Mouse (Mus musculus) kidney, embryonic 15.5 days (tissue): Measurements from ENCODE around the gene Gpc5. TPM values are rescaled to one million over a fixed set of nuclear protein-coding genes. Genes with fewer than 3 reads are reported as not detected.

Experiments used
- ATAC-seq: fragments of 200-750 bp; cut with Nextera tagmentation; replicated peaks from 2 replicates; pipeline ENCODE4 v1.8.0; 2017; ENCODE audit warnings: moderate TSS enrichment; ENCODE audit not compliant: low FRiP score
- H3K27ac ChIP-seq: fragments of 300-500 bp; sonication (generic); 2 replicates; pipeline ENCODE4 v1.5.1; 2015; ENCODE audit warnings: mild to moderate bottlenecking, inconsistent platforms
- H3K27me3 ChIP-seq: fragments of 300-500 bp; sonication (generic); 2 replicates; pipeline ENCODE4 v1.6.1; 2015; ENCODE audit warnings: inconsistent platforms
- H3K36me3 ChIP-seq: fragments of 300-500 bp; sonication (generic); 2 replicates; pipeline ENCODE4 v1.6.1; 2015; ENCODE audit warnings: inconsistent platforms
- H3K4me1 ChIP-seq: fragments of 300-500 bp; sonication (generic); 2 replicates; pipeline ENCODE4 v1.6.1; 2015; ENCODE audit warnings: inconsistent platforms
- H3K4me2 ChIP-seq: fragments of 300-500 bp; sonication (generic); 2 replicates; pipeline ENCODE4 v1.6.1; 2015; ENCODE audit warnings: moderate library complexity, mild to moderate bottlenecking, inconsistent platforms
- H3K4me3 ChIP-seq: fragments of 300-500 bp; sonication (generic); replicated peaks from 2 replicates; pipeline ENCODE4 v1.5.1; 2015; ENCODE audit warnings: mild to moderate bottlenecking, inconsistent platforms
- H3K9ac ChIP-seq: fragments of 300-500 bp; sonication (generic); 2 replicates; pipeline ENCODE4 v1.6.1; 2015; ENCODE audit warnings: mild to moderate bottlenecking, inconsistent platforms
- H3K9me3 ChIP-seq: fragments of 300-500 bp; sonication (generic); replicated peaks from 2 replicates; pipeline ENCODE4 v1.6.1; 2016; ENCODE audit warnings: inconsistent platforms
- WGBS: fragments of 180-500 bp; shearing (Covaris S2); methylation state at CpG from one replicate; pipeline ENCODE4 v1.1.7; 2015; ENCODE audit warnings: mixed read lengths; 5-methylcytosine and 5-hydroxymethylcytosine counted together
- polyA plus RNA-seq: library from polyadenylated mRNA; unstranded; fragments of >200 nt; fragmentation: Nextera tagmentation; extraction: Ambion mirVana; gene quantifications from 2 replicates; pipeline ENCODE4 v1.2.1, GENCODE M21; 2015

The Gpc5 gene
- polyA plus RNA-seq, result 10.2 and 11.1 TPM in 2 replicates

- no peaks in the 10 kb centered on the region for H3K36me3 ChIP-seq
- no peaks in the 10 kb centered on the region for H3K9me3 ChIP-seq
- peak within 1 kb of the TSS; percentile 88 for H3K4me2 ChIP-seq
- 0 out of 2 replicates have a peak within 1 kb of the TSS, but pooled peaks have one; percentile 18 for H3K27ac ChIP-seq
- peak within 1 kb of the TSS; percentile 39 for H3K9ac ChIP-seq
- WGBS, result 0% methylated on average over 31 of the region's 31 CpGs
- peak within 1 kb of the TSS; percentile 73 for H3K4me3 ChIP-seq
- H3K27me3 ChIP-seq, result peaks cover 45% of the 10 kb centered on the region
- peak; percentile 99 for ATAC-seq
- H3K4me1 ChIP-seq, result peaks cover 10% of the 10 kb centered on the region; the same call in 1 of the 2 replicates
Observed at GRCm38 (mm10) chr14:115092081-115092480, at the start of gene Gpc5. TSS of gene Gpc5 (plus strand) at chr14:115092215.

- peak overlapping the region; percentile 97; the same call in 1 of the 2 replicates for H3K9ac ChIP-seq
- H3K4me3 ChIP-seq, result peak overlapping the region; percentile 94
- 0% methylated on average over 4 of the region's 4 CpGs for WGBS
- peaks cover 28% of the 10 kb centered on the region for H3K4me1 ChIP-seq
- peaks cover 10% of the 10 kb centered on the region for H3K27me3 ChIP-seq
- no peak for ATAC-seq
- H3K36me3 ChIP-seq, result peaks cover 46% of the 10 kb centered on the region
- H3K27ac ChIP-seq, result peak overlapping the region; percentile 94
- H3K9me3 ChIP-seq, result no peaks in the 10 kb centered on the region
- peak overlapping the region; percentile 96 for H3K4me2 ChIP-seq
Observed at GRCm38 (mm10) chr14:115042660-115043059, 49.4 kb upstream of the Gpc5 start.

GRCm38 (mm10) chr14:115044016-115044415 lies 48.0 kb upstream of the Gpc5 start:
- Histone ChIP-seq H3K4me1 (peaks cover 28% of the 10 kb centered on the region), H3K36me3 (peaks cover 54% of the 10 kb centered on the region), H3K4me3 (peak overlapping the region; percentile 94), H3K9ac (no peak overlapping the region), H3K4me2 (peak overlapping the region; percentile 96), H3K27me3 (no peaks in the 10 kb centered on the region), H3K27ac (no peak overlapping the region), H3K9me3 (no peaks in the 10 kb centered on the region)
- ATAC-seq, result no peak
- 81% methylated on average over 5 of the region's 5 CpGs for WGBS

GRCm38 (mm10) chr14:115045712-115046111 lies 46.3 kb upstream of the Gpc5 start:
- H3K27ac ChIP-seq, result no peak overlapping the region
- ATAC-seq, result no peak
- WGBS, result 84% methylated on average over 3 of the region's 3 CpGs
- peaks cover 23% of the 10 kb centered on the region for H3K4me1 ChIP-seq
- H3K36me3 ChIP-seq, result peaks cover 54% of the 10 kb centered on the region
- no peak overlapping the region for H3K4me3 ChIP-seq
- H3K9me3 ChIP-seq, result no peaks in the 10 kb centered on the region
- H3K9ac ChIP-seq, result no peak overlapping the region
- no peaks in the 10 kb centered on the region for H3K27me3 ChIP-seq
- H3K4me2 ChIP-seq, result no peak overlapping the region

- Histone ChIP-seq H3K9me3 (no peaks in the 10 kb centered on the region), H3K36me3 (peaks cover 54% of the 10 kb centered on the region)
- 95% methylated on average over 3 of the region's 3 CpGs for WGBS
Observed at GRCm38 (mm10) chr14:115047316-115047715, 44.7 kb upstream of the Gpc5 start.

GRCm38 (mm10) chr14:115047990-115048862 lies 43.8 kb upstream of the Gpc5 start:
- no peak overlapping the region for H3K27ac ChIP-seq
- no peak overlapping the region for H3K4me3 ChIP-seq
- H3K4me2 ChIP-seq, result no peak overlapping the region
- ATAC-seq, result no peak
- no peaks in the 10 kb centered on the region for H3K27me3 ChIP-seq
- no peak overlapping the region for H3K9ac ChIP-seq
- 62% methylated on average over 5 of the region's 5 CpGs for WGBS
- H3K9me3 ChIP-seq, result no peaks in the 10 kb centered on the region
- H3K4me1 ChIP-seq, result peaks cover 18% of the 10 kb centered on the region
- peaks cover 51% of the 10 kb centered on the region for H3K36me3 ChIP-seq

More at GRCm38 (mm10) chr14:115047316-115047715, 44.7 kb upstream of the Gpc5 start:
- H3K4me3 ChIP-seq, result no peak overlapping the region
- H3K4me1 ChIP-seq, result peaks cover 23% of the 10 kb centered on the region
- no peak overlapping the region for H3K27ac ChIP-seq
- no peak overlapping the region for H3K4me2 ChIP-seq
- no peaks in the 10 kb centered on the region for H3K27me3 ChIP-seq
- no peak for ATAC-seq
- no peak overlapping the region for H3K9ac ChIP-seq

- no peaks in the 10 kb centered on the region for H3K9me3 ChIP-seq
- H3K27ac ChIP-seq, result no peak overlapping the region
- H3K36me3 ChIP-seq, result peaks cover 43% of the 10 kb centered on the region
- H3K9ac ChIP-seq, result no peak overlapping the region
- WGBS, result 30% methylated on average over 5 of the region's 5 CpGs
- peaks cover 11% of the 10 kb centered on the region for H3K4me1 ChIP-seq
- H3K4me3 ChIP-seq, result no peak overlapping the region
- no peak for ATAC-seq
- no peak overlapping the region for H3K4me2 ChIP-seq
- no peaks in the 10 kb centered on the region for H3K27me3 ChIP-seq
Observed at GRCm38 (mm10) chr14:115048863-115049566, 43.0 kb upstream of the Gpc5 start.

GRCm38 (mm10) chr14:115049831-115050230 lies 42.2 kb upstream of the Gpc5 start:
- 0 out of 2 replicates have a peak, but pooled peaks cover 4% of the 10 kb centered on the region for H3K4me1 ChIP-seq
- H3K27me3 ChIP-seq, result no peaks in the 10 kb centered on the region
- H3K36me3 ChIP-seq, result peaks cover 35% of the 10 kb centered on the region
- H3K4me2 ChIP-seq, result no peak overlapping the region
- H3K4me3 ChIP-seq, result no peak overlapping the region
- no peak for ATAC-seq
- H3K27ac ChIP-seq, result no peak overlapping the region
- H3K9me3 ChIP-seq, result no peaks in the 10 kb centered on the region
- no peak overlapping the region for H3K9ac ChIP-seq

GRCm38 (mm10) chr14:115051106-115051760 lies 40.8 kb upstream of the Gpc5 start:
- H3K4me1 ChIP-seq, result no peaks in the 10 kb centered on the region
- H3K36me3 ChIP-seq, result peaks cover 21% of the 10 kb centered on the region
- H3K27ac ChIP-seq, result no peak overlapping the region
- H3K4me3 ChIP-seq, result no peak overlapping the region
- no peaks in the 10 kb centered on the region for H3K27me3 ChIP-seq
- H3K9me3 ChIP-seq, result no peaks in the 10 kb centered on the region
- H3K4me2 ChIP-seq, result no peak overlapping the region
- no peak overlapping the region for H3K9ac ChIP-seq
- no peak for ATAC-seq
- 83% methylated on average over 5 of the region's 5 CpGs for WGBS

GRCm38 (mm10) chr14:115052371-115052770 lies 39.6 kb upstream of the Gpc5 start:
- WGBS, result 78% methylated on average over 4 of the region's 4 CpGs
- ATAC-seq, result no peak

GRCm38 (mm10) chr14:115054252-115054651 lies 37.8 kb upstream of the Gpc5 start:
- ATAC-seq, result no peak

More at GRCm38 (mm10) chr14:115052371-115052770, 39.6 kb upstream of the Gpc5 start:
- H3K4me1 ChIP-seq, result no peaks in the 10 kb centered on the region
- no peak overlapping the region for H3K4me2 ChIP-seq
- no peaks in the 10 kb centered on the region for H3K27me3 ChIP-seq
- no peak overlapping the region for H3K27ac ChIP-seq
- H3K36me3 ChIP-seq, result peaks cover 10% of the 10 kb centered on the region
- no peaks in the 10 kb centered on the region for H3K9me3 ChIP-seq
- H3K9ac ChIP-seq, result no peak overlapping the region
- H3K4me3 ChIP-seq, result no peak overlapping the region

More at GRCm38 (mm10) chr14:115054252-115054651, 37.8 kb upstream of the Gpc5 start:
- Histone ChIP-seq H3K27ac (no peak overlapping the region), H3K27me3 (no peaks in the 10 kb centered on the region), H3K9ac (no peak overlapping the region), H3K4me2 (no peak overlapping the region), H3K36me3 (no peaks in the 10 kb centered on the region), H3K9me3 (no peaks in the 10 kb centered on the region), H3K4me1 (no peaks in the 10 kb centered on the region), H3K4me3 (no peak overlapping the region)
- WGBS, result 92% methylated on average over 4 of the region's 4 CpGs
